Mouse (Mus musculus): ENCODE measurements around the gene Fsip1.

DNA sequence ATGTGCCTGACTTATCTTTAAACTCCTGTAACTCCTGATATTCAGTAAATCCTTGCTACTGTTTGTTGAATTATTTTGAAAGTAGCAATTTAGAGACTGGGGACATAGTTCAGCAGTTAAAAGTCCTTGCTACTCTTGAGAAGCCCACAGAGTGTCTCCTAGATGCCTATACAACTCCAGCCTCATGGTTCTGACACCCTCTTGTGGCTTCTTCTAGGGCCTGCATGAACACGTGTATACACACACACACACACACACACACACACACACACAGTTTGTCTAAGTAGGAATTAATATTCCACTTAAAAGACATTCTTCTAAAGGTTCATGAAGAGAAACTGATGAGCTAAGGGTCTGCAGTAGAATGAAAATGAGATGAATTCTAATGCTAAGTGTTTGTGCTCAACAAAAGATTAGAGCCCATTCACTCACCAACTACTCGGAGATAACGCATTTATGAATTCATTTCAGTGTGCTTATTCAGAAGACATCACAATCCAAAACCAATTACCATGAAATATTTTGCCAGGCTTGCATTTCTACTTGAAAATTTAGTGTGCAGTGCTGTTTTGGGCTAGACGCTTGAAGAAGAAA is 28.2 kb downstream of the Fsip1 start:
- no peak for TF ChIP-seq CTCF (IDR thresholded peaks at IDR 0.05; ENCODE audit: low read depth, low read length)
- TF ChIP-seq POLR2A (IDR thresholded peaks at IDR 0.05; ENCODE audit: borderline replicate concordance, low read depth, low read length): no peak
